8 mouse cellular contexts compared by ENCODE assay signal in genomic region chr12:33057231-33058048, GRCm38 (mm10). TPM values are rescaled to one million over a fixed set of nuclear protein-coding genes. Genes with fewer than 3 reads are reported as not detected.
DNase-seq lines count a peak whose midpoint lies in the region; ATAC-seq lines count a peak whose summit lies in the region.

No protein-coding gene starts in this region.

- H3K4me1 ChIP-seq in intestine, embryonic 16.5 days (ENCODE audit: control insufficient read depth, insufficient read depth, low read length), result peaks cover 22% of the 10 kb centered on the region
- H3K4me1 ChIP-seq in liver, embryonic 16.5 days (ENCODE audit: control insufficient read depth, low read depth, low read length), result peaks cover 2% of the 10 kb centered on the region
- peaks cover 35% of the 10 kb centered on the region for H3K4me1 ChIP-seq in neural tube, embryonic 12.5 days

- H3K4me3 ChIP-seq in intestine, embryonic 16.5 days (ENCODE audit: low read length), result peak overlapping the region; percentile 16; the same call in 1 of the 2 replicates
- no peak overlapping the region for H3K4me3 ChIP-seq in liver, embryonic 16.5 days (ENCODE audit: low read depth, low read length)
- H3K4me3 ChIP-seq in neural tube, embryonic 12.5 days, result no peak overlapping the region

- peak; percentile 22 to 26 for DNase-seq in spleen, adult 18-20 months
- no peak for DNase-seq in spleen, postnatal 4 days (ENCODE audit: low spot score in 2 of 2)
- peak; percentile 25 to 54 for DNase-seq in cerebellum, postnatal 25 days
- DNase-seq in gastrocnemius, postnatal 25 days, result peak; percentile 32
- DNase-seq in thymus, postnatal 10 days (ENCODE audit: low spot score in 2 of 2), result no peak

- no peaks in the 10 kb centered on the region for H3K9me3 ChIP-seq in intestine, embryonic 16.5 days (ENCODE audit: control insufficient read depth, low read length)
- no peaks in the 10 kb centered on the region for H3K9me3 ChIP-seq in liver, embryonic 16.5 days (replicated peaks; ENCODE audit: control insufficient read depth, low read length)
- H3K9me3 ChIP-seq in neural tube, embryonic 12.5 days, result no peaks in the 10 kb centered on the region

- WGBS in intestine, embryonic 16.5 days, result 8% methylated on average over 19 of the region's 19 CpGs
- 11% methylated on average over 19 of the region's 19 CpGs for WGBS in liver, embryonic 16.5 days (ENCODE audit: insufficient replicate concordance)
- WGBS in neural tube, embryonic 12.5 days, result 8% methylated on average over 19 of the region's 19 CpGs

- H3K27me3 ChIP-seq in intestine, embryonic 16.5 days (replicated peaks; ENCODE audit: control insufficient read depth, insufficient read depth, low read length), result no peaks in the 10 kb centered on the region
- H3K27me3 ChIP-seq in liver, embryonic 16.5 days (ENCODE audit: control insufficient read depth, insufficient read depth, low read depth, low read length), result no peaks in the 10 kb centered on the region
- H3K27me3 ChIP-seq in neural tube, embryonic 12.5 days (replicated peaks), result no peaks in the 10 kb centered on the region

- peak overlapping the region; percentile 50 for H3K9ac ChIP-seq in intestine, embryonic 16.5 days (ENCODE audit: low read depth, low read length)
- H3K9ac ChIP-seq in liver, embryonic 16.5 days (ENCODE audit: low read depth, low read length), result no peak overlapping the region
- H3K9ac ChIP-seq in neural tube, embryonic 12.5 days, result peak overlapping the region; percentile 33; the same call in 1 of the 2 replicates

- H3K4me2 ChIP-seq in intestine, embryonic 16.5 days (ENCODE audit: low read depth, low read length), result peak overlapping the region; percentile 56
- peak overlapping the region; percentile 44 for H3K4me2 ChIP-seq in liver, embryonic 16.5 days (ENCODE audit: low read depth, low read length)
- peak overlapping the region; percentile 53 for H3K4me2 ChIP-seq in neural tube, embryonic 12.5 days (replicated peaks)

- no peaks in the 10 kb centered on the region for H3K36me3 ChIP-seq in intestine, embryonic 16.5 days (ENCODE audit: control insufficient read depth, insufficient read depth, low read length)
- no peaks in the 10 kb centered on the region for H3K36me3 ChIP-seq in liver, embryonic 16.5 days (ENCODE audit: control insufficient read depth, insufficient read depth)
- no peaks in the 10 kb centered on the region for H3K36me3 ChIP-seq in neural tube, embryonic 12.5 days

- ATAC-seq in intestine, embryonic 16.5 days, result peak; percentile 92
- peak; percentile 74 for ATAC-seq in liver, embryonic 16.5 days (ENCODE audit: low read depth)
- peak; percentile 92 for ATAC-seq in neural tube, embryonic 12.5 days (ENCODE audit: low FRiP score, low read depth)

- peak overlapping the region; percentile 42 for H3K27ac ChIP-seq in intestine, embryonic 16.5 days (ENCODE audit: low read length)
- H3K27ac ChIP-seq in liver, embryonic 16.5 days (ENCODE audit: low read length), result no peak overlapping the region
- H3K27ac ChIP-seq in neural tube, embryonic 12.5 days, result peak overlapping the region; percentile 50

RNA-seq across cellular contexts. Expression of gene Cdhr3, which starts 35.2 kb away (rescaled TPM):
- 1 to 10 TPM in 1 of 2 experiments, under 1 TPM in 1; 0.49 to 1.3 TPM for total RNA-seq in gastrocnemius, postnatal 25 days (2021)
- polyA plus RNA-seq in intestine, embryonic 16.5 days (2015; fragmentation: Nextera tagmentation; extraction: Ambion mirVana), result 0.04 and 0.15 TPM in 2 replicates
- not detected in 2 replicates for polyA plus RNA-seq in liver, embryonic 16.5 days (2015; fragmentation: Nextera tagmentation; extraction: Ambion mirVana)
- polyA plus RNA-seq in neural tube, embryonic 12.5 days (2016; fragmentation: Nextera tagmentation; extraction: Ambion mirVana), result 0.06 and 0.22 TPM in 2 replicates

Comparison
In these comparisons a context has a peak if more than half of its experiments do, and no peak if none do; other contexts are left out.
1. DNase-seq: peak in spleen, adult 18-20 months (2 of 2), cerebellum, postnatal 25 days (2 of 2) and gastrocnemius, postnatal 25 days (single experiment); none in spleen, postnatal 4 days (0 of 2) and thymus, postnatal 10 days (0 of 2).
2. Peak in every context shown above with its lines, with median percentiles within 50 percentile points of each other: ATAC-seq and H3K4me2 ChIP-seq.